Mouse (Mus musculus) left cerebral cortex, postnatal 25 days (tissue): ENCODE results near the gene Lypd6b. TPM values are rescaled to one million over a fixed set of nuclear protein-coding genes. Genes with fewer than 3 reads are reported as not detected.

ENCODE experiments used
- DNase-seq, 2 experiments: peaks; one replicate each; pipeline ENCODE4 v3.0.0; 2022; ENCODE audit warnings: low spot score in 2 of 2, mixed read lengths in 1 of 2
- intact Hi-C: fragments of 180-260 bp; cut with DNase I; formaldehyde crosslinking; loops from one replicate; pipeline ENCODE4 v1.15.1; 2025
- total RNA-seq, 2 experiments: library from RNA; stranded (reverse); gene quantifications; 2 replicates each; pipeline ENCODE4 v1.2.3; 2021

The Lypd6b gene
- total RNA-seq, 2 experiments from 2014 or later = 8.1 to 8.6 TPM

DNA sequence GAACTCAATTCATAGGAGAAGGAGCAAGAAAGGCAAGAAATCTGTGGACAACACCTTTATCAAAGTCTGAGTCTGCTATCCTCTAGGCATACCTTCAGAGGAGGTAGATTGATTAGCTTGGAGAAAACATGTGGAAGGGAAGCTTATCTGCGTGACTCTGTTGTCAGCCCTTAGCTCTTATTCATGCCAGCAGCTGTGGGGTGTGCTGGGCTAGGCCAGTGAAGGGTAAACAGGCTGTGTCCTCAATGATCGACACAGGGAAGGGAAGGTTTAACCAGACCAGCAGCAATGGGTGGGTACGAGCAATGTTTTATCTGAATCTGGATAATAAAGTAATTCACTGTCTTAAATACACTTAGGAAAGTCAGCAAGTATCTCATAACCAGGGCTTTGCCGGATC lies 208.4 kb downstream of the Lypd6b start:
- DNase-seq = no peak
- intact Hi-C loops = no loop called here

DNA sequence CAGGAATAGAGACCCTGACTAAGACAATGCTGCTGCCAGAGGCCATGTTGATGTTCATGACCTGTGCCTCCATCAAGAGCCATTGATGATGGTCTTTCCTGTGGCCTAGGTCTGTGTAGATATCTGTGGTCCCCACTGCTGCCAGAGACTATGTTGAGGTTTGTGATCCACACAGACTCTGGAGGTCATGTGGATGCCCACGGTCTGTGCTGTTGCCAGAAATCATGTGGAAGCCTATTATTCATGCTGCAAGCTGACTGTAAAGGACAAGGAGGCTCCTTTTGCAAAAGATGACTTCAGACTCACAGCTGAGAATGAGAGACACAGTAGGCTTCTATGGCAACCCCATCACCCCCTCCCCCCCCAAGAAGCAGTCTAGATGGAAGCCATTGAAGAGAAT lies 209.7 kb downstream of the Lypd6b start:
- peak in 1 of 2 experiments; percentile 3 for DNase-seq
- intact Hi-C loops = no loop called here

Other genes starting within 250 kb of the Lypd6b start
- gene Kif5c, start 168.4 kb upstream of the Lypd6b start, total RNA-seq = 100 to 1,000 TPM; 577 to 597 TPM